Mouse (Mus musculus): ENCODE results near the gene Ube2e2. TPM values are rescaled to one million over a fixed set of nuclear protein-coding genes. Genes with fewer than 3 reads are reported as not detected.

The Ube2e2 gene
- polyA plus RNA-seq, 1 experiment from 2014 or later, result 16.8 TPM

DNA sequence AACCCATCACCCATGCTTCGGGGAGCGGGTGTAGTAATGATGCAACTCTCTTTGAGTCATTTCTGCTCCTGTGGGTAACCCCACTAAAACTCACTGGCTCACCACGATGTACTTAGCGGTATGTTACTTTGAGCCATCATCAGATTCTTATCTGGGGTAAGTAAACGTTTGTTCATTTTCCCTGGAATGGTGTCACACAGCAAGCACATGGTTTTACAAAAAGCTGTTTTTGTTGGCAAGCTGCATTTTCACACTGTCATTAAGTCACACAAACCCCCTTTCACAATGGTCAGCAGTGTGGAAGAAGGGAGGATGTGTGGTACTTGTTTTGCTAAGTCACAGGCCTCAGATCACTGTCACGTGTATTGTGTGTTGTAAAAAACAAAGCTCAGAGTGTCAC, 73.4 kb downstream of the Ube2e2 start:
- Histone ChIP-seq H3K36me3 (ENCODE audit: control insufficient read depth, insufficient read depth, low read length) (no peaks in the 10 kb centered on the region), H3K27me3 (replicated peaks; ENCODE audit: control insufficient read depth, insufficient read depth, low read length) (no peaks in the 10 kb centered on the region), H3K27ac (ENCODE audit: low read depth, low read length) (no peak overlapping the region), H3K9me3 (ENCODE audit: control insufficient read depth, low read length) (no peaks in the 10 kb centered on the region), H3K4me2 (no peak overlapping the region), H3K4me1 (replicated peaks; ENCODE audit: control insufficient read depth, insufficient read depth, low read length) (no peaks in the 10 kb centered on the region), H3K9ac (ENCODE audit: low read depth, low read length) (no peak overlapping the region), H3K4me3 (ENCODE audit: low read depth, low read length) (no peak overlapping the region)
- no peak for ATAC-seq (replicated peaks; ENCODE audit: low FRiP score)
- no peak for DNase-seq (ENCODE audit: low spot score)
- 66% methylated on average over 6 of the region's 6 CpGs for WGBS

DNA sequence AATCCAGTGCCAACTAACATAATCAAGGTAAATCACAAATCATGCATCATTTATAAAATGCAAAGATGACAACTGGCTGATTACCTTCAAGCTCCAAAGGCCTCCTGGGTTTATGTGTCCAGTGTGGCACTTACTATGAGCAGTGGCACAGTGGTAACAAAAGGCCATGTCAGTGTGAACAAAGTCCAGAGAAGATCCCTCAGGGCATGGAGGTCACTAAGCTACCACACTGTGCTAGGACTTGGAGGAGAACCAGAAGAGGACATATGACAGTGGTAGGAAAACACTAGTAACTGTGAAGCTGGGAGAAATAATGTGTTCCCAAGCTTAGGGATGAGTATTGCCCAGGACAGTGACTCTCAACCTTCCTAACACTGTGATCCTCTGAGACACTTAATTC, 97.2 kb downstream of the Ube2e2 start:
- no peaks in the 10 kb centered on the region for H3K36me3 ChIP-seq (ENCODE audit: control insufficient read depth, insufficient read depth, low read length)
- no peak for ATAC-seq (replicated peaks; ENCODE audit: low FRiP score)
- no peak overlapping the region for H3K27ac ChIP-seq (ENCODE audit: low read depth, low read length)
- no peak overlapping the region for H3K4me2 ChIP-seq
- H3K4me1 ChIP-seq (replicated peaks; ENCODE audit: control insufficient read depth, insufficient read depth, low read length), result no peaks in the 10 kb centered on the region
- no peak overlapping the region for H3K9ac ChIP-seq (ENCODE audit: low read depth, low read length)
- no peaks in the 10 kb centered on the region for H3K9me3 ChIP-seq (ENCODE audit: control insufficient read depth, low read length)
- no peaks in the 10 kb centered on the region for H3K27me3 ChIP-seq (replicated peaks; ENCODE audit: control insufficient read depth, insufficient read depth, low read length)
- DNase-seq (ENCODE audit: low spot score), result no peak
- no peak overlapping the region for H3K4me3 ChIP-seq (ENCODE audit: low read depth, low read length)

DNA sequence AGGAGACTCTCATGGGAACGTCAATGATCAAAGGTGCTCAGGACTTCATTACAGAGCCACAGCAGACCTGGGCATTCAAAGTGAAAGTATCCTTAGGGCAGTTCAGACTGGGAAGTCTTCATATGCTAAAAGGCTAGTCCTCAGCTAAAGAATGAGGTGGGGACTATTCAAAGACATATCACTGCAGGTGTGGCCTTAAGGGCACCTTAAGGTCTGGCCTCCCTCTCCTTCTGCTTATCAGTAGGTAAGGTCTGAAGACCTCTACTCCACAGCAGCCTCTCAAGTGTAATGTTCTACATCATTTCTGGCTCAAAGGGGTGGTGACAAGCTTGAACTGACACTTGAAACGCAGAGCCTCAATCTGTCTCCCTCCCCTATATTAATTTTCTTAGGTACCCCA, 98.3 kb downstream of the Ube2e2 start:
- no peaks in the 10 kb centered on the region for H3K27me3 ChIP-seq (replicated peaks; ENCODE audit: control insufficient read depth, insufficient read depth, low read length)
- no peak overlapping the region for H3K27ac ChIP-seq (ENCODE audit: low read depth, low read length)
- H3K9ac ChIP-seq (ENCODE audit: low read depth, low read length), result no peak overlapping the region
- no peak overlapping the region for H3K4me2 ChIP-seq
- H3K36me3 ChIP-seq (ENCODE audit: control insufficient read depth, insufficient read depth, low read length), result no peaks in the 10 kb centered on the region
- H3K4me3 ChIP-seq (ENCODE audit: low read depth, low read length), result no peak overlapping the region
- ATAC-seq (replicated peaks; ENCODE audit: low FRiP score), result no peak
- no peaks in the 10 kb centered on the region for H3K4me1 ChIP-seq (replicated peaks; ENCODE audit: control insufficient read depth, insufficient read depth, low read length)
- H3K9me3 ChIP-seq (ENCODE audit: control insufficient read depth, low read length), result no peaks in the 10 kb centered on the region
- WGBS, result 64% methylated on average over 2 of the region's 2 CpGs
- DNase-seq (ENCODE audit: low spot score), result no peak

DNA sequence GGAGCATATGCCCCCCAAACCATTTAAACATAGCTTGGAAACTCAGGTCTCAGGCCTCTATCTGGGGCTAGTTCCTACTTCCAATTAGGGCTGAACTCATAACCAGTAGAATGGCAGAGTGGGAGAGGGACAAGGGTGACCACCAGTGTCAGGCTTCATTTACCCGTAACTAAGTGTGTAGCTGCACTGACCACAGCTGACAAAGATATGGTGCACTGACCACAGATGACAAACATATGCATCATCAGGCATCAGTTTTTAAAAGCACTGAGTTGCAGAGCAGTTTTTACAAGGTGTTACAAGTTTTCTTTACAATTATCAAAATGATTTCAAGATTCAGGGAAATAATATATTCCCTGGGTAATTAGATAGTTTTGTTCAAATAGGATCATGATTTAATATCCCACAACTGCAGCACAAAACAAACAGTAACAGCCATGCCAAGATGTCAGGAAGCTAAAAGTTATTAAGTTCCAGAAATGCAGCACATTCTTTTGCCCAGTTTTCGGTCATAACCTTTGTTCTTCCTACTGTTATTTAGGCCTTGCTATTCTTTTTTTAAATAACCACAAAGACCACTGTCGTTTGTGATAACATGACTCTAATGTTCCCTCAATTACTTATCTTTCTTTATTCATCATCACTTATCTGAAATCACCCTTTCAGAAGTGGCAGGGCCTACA, 114.9 kb downstream of the Ube2e2 start:
- H3K4me2 ChIP-seq, result no peak overlapping the region
- no peaks in the 10 kb centered on the region for H3K4me1 ChIP-seq (replicated peaks; ENCODE audit: control insufficient read depth, insufficient read depth, low read length)
- no peak overlapping the region for H3K9ac ChIP-seq (ENCODE audit: low read depth, low read length)
- H3K27me3 ChIP-seq (replicated peaks; ENCODE audit: control insufficient read depth, insufficient read depth, low read length), result no peaks in the 10 kb centered on the region
- DNase-seq (ENCODE audit: low spot score) (no peak), ATAC-seq (replicated peaks; ENCODE audit: low FRiP score) (no peak)
- no peak overlapping the region for H3K4me3 ChIP-seq (ENCODE audit: low read depth, low read length)
- H3K36me3 ChIP-seq (ENCODE audit: control insufficient read depth, insufficient read depth, low read length), result no peaks in the 10 kb centered on the region
- no peaks in the 10 kb centered on the region for H3K9me3 ChIP-seq (ENCODE audit: control insufficient read depth, low read length)
- H3K27ac ChIP-seq (ENCODE audit: low read depth, low read length), result no peak overlapping the region
- WGBS, result 60% methylated on average over 3 of the region's 3 CpGs

DNA sequence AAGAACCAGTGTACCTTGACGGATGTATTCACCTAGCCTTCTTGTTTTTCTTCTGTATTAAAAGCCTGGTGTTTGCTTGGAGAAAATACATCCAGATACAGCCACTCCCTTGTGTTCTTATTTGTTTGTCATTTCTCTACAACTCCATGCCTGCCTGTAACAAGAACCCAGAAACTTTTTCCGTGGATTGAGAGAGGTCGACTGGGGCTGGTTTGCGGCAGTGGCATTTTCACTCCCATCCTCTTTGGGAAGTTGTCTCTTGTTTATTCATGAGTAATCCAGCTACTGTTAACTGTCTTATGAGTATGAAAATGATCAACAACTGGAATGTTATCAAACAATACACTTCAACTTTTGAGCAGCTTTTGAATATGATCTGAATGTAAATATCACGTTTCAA, 115.8 kb downstream of the Ube2e2 start:
- Histone ChIP-seq H3K4me2 (no peak overlapping the region), H3K36me3 (ENCODE audit: control insufficient read depth, insufficient read depth, low read length) (no peaks in the 10 kb centered on the region), H3K9me3 (ENCODE audit: control insufficient read depth, low read length) (no peaks in the 10 kb centered on the region), H3K27me3 (replicated peaks; ENCODE audit: control insufficient read depth, insufficient read depth, low read length) (no peaks in the 10 kb centered on the region), H3K4me3 (ENCODE audit: low read depth, low read length) (no peak overlapping the region), H3K27ac (ENCODE audit: low read depth, low read length) (no peak overlapping the region), H3K4me1 (replicated peaks; ENCODE audit: control insufficient read depth, insufficient read depth, low read length) (no peaks in the 10 kb centered on the region), H3K9ac (ENCODE audit: low read depth, low read length) (no peak overlapping the region)
- ATAC-seq (replicated peaks; ENCODE audit: low FRiP score) (no peak), DNase-seq (ENCODE audit: low spot score) (no peak)
- 91% methylated on average over 5 of the region's 5 CpGs for WGBS

DNA sequence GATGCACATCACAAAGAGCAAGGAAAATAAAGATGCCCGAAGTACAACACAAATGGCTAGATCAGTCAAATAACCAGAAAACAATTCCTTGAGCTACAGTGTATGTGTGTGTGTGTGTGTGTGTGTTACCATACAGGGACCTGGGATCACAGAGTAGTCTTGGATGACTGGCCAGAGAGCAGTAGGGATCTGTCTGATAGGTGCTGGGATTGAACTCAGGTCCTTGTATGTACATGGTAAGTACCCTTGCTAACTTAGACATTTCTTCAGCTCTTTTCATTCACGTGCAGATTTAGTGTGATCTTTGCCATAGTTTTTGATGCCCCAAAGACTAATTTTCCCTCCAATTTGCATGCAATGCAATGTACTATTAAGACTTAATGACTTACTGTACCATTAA, 117.9 kb downstream of the Ube2e2 start:
- Histone ChIP-seq H3K4me1 (replicated peaks; ENCODE audit: control insufficient read depth, insufficient read depth, low read length) (no peaks in the 10 kb centered on the region), H3K4me3 (ENCODE audit: low read depth, low read length) (no peak overlapping the region), H3K9me3 (ENCODE audit: control insufficient read depth, low read length) (no peaks in the 10 kb centered on the region), H3K36me3 (ENCODE audit: control insufficient read depth, insufficient read depth, low read length) (no peaks in the 10 kb centered on the region), H3K4me2 (no peak overlapping the region), H3K27me3 (replicated peaks; ENCODE audit: control insufficient read depth, insufficient read depth, low read length) (no peaks in the 10 kb centered on the region), H3K27ac (ENCODE audit: low read depth, low read length) (no peak overlapping the region), H3K9ac (ENCODE audit: low read depth, low read length) (no peak overlapping the region)
- WGBS, result 90% methylated on average over 2 of the region's 2 CpGs
- DNase-seq (ENCODE audit: low spot score) (no peak), ATAC-seq (replicated peaks; ENCODE audit: low FRiP score) (no peak)

DNA sequence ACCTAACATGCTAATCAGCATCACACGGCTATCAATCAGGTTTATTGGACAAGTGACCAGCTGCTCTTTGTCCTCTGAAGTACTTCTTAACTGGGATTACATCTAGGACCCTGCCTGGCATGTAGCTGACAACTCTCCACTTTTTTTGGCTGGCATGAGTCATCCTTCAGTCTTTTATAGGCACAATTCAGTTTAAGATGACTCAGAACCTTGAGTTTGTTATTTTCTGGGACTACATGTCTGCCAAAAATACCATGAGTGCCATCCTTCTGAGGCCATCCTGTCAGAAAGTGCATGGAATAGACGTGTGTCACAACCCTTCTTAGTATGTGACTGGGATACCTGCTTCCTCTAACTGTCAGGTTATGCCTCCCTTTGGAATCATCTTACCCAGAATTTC, 120.3 kb downstream of the Ube2e2 start:
- WGBS, result 49% methylated on average over 2 of the region's 2 CpGs
- H3K4me1 ChIP-seq (replicated peaks; ENCODE audit: control insufficient read depth, insufficient read depth, low read length), result no peaks in the 10 kb centered on the region
- ATAC-seq (replicated peaks; ENCODE audit: low FRiP score), result no peak
- no peak overlapping the region for H3K9ac ChIP-seq (ENCODE audit: low read depth, low read length)
- no peaks in the 10 kb centered on the region for H3K27me3 ChIP-seq (replicated peaks; ENCODE audit: control insufficient read depth, insufficient read depth, low read length)
- no peak overlapping the region for H3K4me2 ChIP-seq
- no peak overlapping the region for H3K27ac ChIP-seq (ENCODE audit: low read depth, low read length)
- DNase-seq (ENCODE audit: low spot score), result no peak
- H3K36me3 ChIP-seq (ENCODE audit: control insufficient read depth, insufficient read depth, low read length), result no peaks in the 10 kb centered on the region
- no peak overlapping the region for H3K4me3 ChIP-seq (ENCODE audit: low read depth, low read length)
- no peaks in the 10 kb centered on the region for H3K9me3 ChIP-seq (ENCODE audit: control insufficient read depth, low read length)

DNA sequence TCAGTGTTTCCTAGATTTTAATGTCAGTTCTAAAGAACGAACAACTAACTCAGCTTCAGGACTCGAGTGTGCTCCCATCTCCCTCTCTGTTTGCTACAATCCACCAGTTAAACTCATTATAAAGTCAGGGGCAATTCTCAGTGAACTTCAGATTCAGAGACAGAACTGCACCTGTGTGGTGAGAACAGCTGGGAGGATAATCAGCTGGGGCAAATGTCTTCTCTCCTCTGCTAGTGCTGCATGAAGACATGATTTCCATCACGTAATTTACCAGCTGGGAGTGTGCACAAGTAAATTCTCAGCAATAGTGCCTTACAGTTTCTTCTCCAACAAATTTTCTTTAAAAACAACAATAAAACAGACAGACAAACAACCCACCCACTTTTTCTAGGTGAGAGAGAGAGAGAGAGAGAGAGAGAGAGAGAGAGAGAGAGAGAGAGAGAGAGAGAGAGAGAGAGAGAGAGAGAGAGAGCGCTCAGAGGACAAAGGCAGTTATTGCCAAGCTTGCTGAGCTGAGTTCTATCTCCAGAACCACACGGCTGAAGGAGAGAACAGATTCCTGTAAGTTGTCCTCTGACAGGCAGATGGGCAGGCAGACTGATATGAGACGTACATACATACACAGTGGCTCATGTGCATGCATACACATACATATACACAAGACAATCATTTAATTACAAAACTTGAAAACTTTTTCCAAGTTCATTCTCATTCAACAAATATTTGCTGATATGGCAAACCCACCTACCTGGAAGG, 134.3 kb downstream of the Ube2e2 start:
- ATAC-seq (replicated peaks; ENCODE audit: low FRiP score) (no peak), DNase-seq (ENCODE audit: low spot score) (no peak)
- Histone ChIP-seq H3K4me3 (ENCODE audit: low read depth, low read length) (no peak overlapping the region), H3K27ac (ENCODE audit: low read depth, low read length) (no peak overlapping the region), H3K27me3 (replicated peaks; ENCODE audit: control insufficient read depth, insufficient read depth, low read length) (no peaks in the 10 kb centered on the region), H3K9ac (ENCODE audit: low read depth, low read length) (no peak overlapping the region), H3K9me3 (ENCODE audit: control insufficient read depth, low read length) (no peaks in the 10 kb centered on the region), H3K36me3 (ENCODE audit: control insufficient read depth, insufficient read depth, low read length) (no peaks in the 10 kb centered on the region), H3K4me1 (replicated peaks; ENCODE audit: control insufficient read depth, insufficient read depth, low read length) (no peaks in the 10 kb centered on the region), H3K4me2 (no peak overlapping the region)
- WGBS, result 70% methylated on average over 6 of the region's 6 CpGs

All from liver, embryonic 11.5 days (tissue).